Mouse (Mus musculus) adrenal gland, postnatal 25 days (tissue): ENCODE measurements around the gene Cpsf2. TPM values are rescaled to one million over a fixed set of nuclear protein-coding genes. Genes with fewer than 3 reads are reported as not detected.
A peak's percentile ranks its signal among the peaks of the same experiment; 100 is the strongest.
"Not testable (repeated sequence)": the region's sequence is repeated elsewhere in the genome, so short reads cannot be mapped to it uniquely, and the experiment has no call there.

Experiments
- DNase-seq: peaks from one replicate; pipeline ENCODE4 v3.0.0; 2021; ENCODE audit warnings: mixed read lengths
- long read RNA-seq: library from polyadenylated mRNA; stranded (forward); transcript quantifications from one replicate; pipeline ENCODE4 v2.0.0, GENCODE M21; 2021
- total RNA-seq: library from RNA; stranded (reverse); gene quantifications from 2 replicates; pipeline ENCODE4 v1.2.3, GENCODE M21; 2021

The Cpsf2 gene
- 39.6 and 39.7 TPM in 2 replicates for total RNA-seq
- long read RNA-seq, full-length matches to known transcripts: 22 of 46 reads
- long read RNA-seq, partial matches to known transcripts: 16 of 46 reads
- long read RNA-seq, other reads (novel, unspliced or antisense): 8 of 46 reads

DNA sequence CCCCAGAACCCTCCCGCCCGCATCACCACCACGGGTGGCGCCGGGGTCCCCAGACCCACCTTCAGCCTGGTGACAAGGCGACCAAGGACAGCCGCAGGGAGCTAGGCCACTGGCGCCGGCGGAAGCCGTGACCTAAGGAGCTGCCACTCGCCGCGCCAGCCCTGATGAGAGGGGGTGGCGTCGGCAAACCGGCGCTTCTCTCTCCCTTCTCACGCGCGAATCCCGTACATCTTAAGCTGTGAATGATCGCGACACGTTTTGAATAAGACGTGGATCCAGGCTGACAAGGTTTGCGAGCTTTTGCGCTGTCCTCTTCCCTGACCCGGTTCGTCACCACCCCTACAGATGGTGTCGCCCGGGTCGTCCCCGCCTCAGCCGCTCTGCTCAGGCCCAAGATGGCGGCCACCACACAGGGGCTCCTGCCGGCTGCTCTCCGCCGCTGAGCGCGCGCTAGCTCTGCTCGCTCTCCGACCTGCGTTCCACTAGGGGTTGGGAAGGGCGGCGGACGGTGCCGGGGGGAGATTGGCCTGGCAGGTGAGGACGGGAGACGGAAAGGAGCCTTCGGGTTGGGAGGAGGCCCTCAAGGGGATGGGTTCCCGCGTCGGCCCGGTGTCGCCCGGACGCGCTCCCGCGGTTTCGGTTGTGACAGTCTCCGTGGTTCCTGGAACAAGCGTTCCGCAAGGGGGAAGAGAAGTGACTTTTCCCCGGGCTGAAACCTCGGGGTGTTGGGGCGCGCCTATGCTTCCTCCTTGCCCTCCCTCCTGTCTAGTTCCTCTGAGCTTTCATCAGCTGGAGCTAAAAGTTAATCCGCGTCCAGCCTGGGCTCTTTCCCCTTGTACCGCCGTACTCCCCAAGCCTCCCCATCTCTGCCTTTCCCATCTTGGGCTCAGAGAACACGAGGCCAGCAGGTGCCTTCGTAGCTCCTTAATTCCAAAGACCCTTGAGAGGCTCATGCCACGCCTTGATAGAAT, at the start of gene Cpsf2:
TSS of gene Cpsf2 (plus strand) at position 388 of the 971 bp plus-strand sequence.
- DNase-seq: peak; percentile 80

DNA sequence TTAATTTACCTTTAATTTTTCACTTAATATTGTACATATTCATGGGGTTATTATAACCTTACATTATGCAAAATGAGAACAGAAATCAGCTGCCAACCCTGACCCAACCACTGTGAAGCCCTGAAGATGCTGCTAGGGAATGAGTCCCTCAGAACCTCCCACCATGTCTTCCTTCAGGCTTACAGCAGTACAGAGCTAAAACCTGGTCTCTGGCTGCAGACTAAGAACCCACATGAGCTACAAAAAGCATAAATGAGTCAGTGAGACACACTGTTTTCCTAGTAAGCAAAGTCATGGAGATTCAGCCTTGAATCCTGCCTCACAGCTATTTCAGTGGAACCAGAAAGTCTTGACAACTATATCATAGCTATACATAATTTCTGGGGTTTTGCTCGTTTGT, 47.4 kb upstream of the Cpsf2 start:
- no peak for DNase-seq

GRCm38 (mm10) chr12:101935223-101935622, 40.6 kb upstream of the Cpsf2 start:
- no peak for DNase-seq

- no peak for DNase-seq
Observed at GRCm38 (mm10) chr12:101937572-101937971, 38.2 kb upstream of the Cpsf2 start.

GRCm38 (mm10) chr12:101947986-101948385, 27.8 kb upstream of the Cpsf2 start:
- DNase-seq: no peak

GRCm38 (mm10) chr12:101948801-101949200, 27.0 kb upstream of the Cpsf2 start:
- DNase-seq: no peak

- not testable (repeated sequence) for DNase-seq
Observed at GRCm38 (mm10) chr12:101955821-101956220, 20.0 kb upstream of the Cpsf2 start.

- DNase-seq: no peak
Observed at GRCm38 (mm10) chr12:101957079-101957941, 18.5 kb upstream of the Cpsf2 start.

GRCm38 (mm10) chr12:101957942-101958544, 17.7 kb upstream of the Cpsf2 start, which contains the start of gene Atxn3:
TSS of gene Atxn3 (minus strand) at chr12:101958246.
- DNase-seq: peak; percentile 99

- no peak for DNase-seq
Observed at GRCm38 (mm10) chr12:101958556-101958955, 17.2 kb upstream of the Cpsf2 start.

DNA sequence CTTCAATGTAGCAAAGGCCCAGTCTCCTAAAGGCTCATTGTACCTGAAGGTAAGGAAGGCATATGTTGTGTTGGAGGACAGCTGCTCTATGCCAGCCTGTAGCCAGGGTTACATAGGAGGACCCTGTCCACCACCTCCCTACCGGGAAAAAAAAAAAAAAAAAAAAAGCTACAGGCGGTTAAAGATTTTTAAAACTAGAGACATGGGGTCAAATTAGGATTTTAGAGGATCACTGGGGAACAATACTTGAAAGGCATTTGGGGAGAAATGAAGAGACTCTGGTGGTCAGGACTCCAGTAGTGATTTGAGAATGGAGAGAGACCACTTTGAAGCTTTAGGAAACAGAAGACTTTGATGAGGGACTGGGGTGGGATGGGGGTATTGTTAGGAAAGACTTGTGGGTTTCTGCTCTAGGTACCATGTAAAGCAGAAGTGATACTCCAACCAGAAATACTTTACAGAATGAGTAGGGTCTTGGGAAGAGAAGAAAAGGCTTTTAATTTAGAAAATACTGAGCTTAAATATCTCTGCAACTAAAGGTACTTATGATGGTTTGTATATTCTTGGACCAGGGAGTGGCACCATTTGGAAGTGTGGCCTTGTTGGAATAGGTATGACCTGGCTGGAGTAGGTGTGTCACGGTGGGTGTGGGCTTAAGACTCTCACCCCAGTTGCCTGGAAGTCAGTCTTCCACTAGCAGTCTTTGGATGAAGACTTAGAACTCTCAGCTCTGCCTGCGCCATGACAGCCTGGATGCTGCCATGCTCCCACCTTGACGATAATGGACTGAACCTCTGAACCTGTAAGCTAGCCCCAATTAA, 16.6 kb upstream of the Cpsf2 start:
- DNase-seq: not testable (repeated sequence)

GRCm38 (mm10) chr12:101971311-101971710, 4.5 kb upstream of the Cpsf2 start:
- no peak for DNase-seq

DNA sequence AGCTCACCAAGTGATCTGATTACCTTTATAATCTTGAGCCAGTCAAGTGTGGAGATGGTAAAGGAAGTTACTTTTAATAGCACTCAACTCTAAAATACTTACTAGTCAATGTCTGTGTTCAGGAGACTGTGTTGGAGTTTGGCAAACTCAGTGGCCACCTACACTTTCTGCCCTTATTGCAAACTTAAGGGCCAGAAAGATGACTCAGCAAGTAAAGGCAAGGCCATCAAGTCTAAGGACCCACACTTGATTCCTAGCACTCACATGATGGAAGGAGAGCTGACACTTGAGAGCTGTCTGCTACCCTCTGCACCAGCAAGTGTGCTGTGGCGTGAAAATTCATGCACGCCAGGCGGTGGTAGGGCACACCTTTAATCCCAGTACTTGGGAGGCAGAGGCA, 3.6 kb upstream of the Cpsf2 start:
- DNase-seq: no peak

DNA sequence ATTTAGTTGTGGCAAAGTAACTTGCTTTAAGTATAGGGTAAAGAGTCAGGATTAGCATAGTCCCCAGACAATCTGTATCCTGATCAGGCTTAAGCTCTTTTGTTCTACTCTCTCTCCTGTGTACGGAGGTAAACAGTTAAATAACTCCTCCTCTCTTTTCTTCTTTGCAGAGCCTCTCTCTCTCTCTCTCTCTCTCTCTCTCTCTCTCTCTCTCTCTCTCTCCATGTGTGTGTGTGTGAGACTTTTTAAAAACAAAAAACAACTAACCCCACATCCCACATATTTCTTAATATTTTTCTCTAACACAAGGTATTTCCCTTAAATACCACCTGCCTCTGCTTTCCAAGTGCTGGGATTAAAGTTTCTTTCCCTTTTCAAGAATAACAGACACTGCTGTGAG, 1.2 kb upstream of the Cpsf2 start:
- DNase-seq: no peak

GRCm38 (mm10) chr12:101975167-101975600, 604 bp upstream of the Cpsf2 start:
- no peak for DNase-seq

DNA sequence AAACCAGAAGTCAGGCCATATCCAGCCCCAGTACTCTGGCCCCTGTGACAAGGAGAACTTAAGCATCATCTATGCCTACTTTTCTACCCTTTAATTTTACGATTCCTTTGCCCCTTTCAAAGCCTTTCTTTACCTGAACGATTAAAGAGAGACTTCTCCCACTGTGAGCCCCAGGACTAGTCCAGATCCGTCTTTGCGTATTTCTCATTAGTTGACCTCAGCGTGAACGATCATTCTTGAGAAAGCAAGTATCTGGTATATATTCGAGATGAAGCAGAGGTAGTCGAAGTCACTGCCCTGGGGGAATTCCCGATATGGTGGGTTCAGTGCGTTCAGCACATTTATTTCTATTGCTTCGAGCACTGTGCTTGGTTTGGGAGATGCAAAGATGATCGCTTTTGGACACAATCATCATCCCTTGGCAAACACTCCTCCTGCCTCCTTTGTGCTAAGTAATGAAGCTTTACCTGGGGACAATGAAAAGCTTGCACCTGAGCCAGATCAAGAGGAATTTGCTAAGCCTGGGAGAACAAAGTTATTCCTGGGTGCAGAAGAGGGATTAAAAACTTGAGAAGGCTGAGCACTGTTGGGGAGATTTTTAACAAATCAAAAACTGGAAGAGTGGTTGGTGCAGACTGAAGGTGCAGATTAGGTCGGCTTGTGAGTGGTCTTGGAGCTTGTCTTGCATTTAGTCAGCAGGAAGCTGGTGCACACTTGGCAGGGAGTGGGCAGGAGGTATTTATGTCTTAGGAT, 1.0 kb downstream of the Cpsf2 start:
- DNase-seq: no peak

GRCm38 (mm10) chr12:101977404-101977915, 1.7 kb downstream of the Cpsf2 start:
- no peak for DNase-seq

DNA sequence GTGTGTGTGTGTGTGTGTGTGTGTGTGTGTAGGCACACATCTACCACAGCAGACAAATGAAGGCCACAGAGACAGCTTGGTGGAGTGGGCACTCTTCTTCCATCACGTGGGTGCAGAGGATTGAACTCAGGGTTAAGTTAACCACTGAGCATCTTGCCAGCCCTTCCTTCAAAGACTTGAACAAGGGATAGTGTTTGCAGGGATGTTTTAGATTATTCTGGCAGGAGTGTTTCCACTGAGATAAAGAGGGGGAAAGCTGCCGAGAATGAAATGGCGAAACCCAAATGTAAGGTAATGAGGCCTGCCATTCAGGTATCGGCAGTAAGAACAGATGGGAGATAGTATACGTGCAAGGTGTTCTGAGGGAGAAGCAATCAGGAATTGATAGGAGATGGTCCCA, 2.4 kb downstream of the Cpsf2 start:
- no peak for DNase-seq

DNA sequence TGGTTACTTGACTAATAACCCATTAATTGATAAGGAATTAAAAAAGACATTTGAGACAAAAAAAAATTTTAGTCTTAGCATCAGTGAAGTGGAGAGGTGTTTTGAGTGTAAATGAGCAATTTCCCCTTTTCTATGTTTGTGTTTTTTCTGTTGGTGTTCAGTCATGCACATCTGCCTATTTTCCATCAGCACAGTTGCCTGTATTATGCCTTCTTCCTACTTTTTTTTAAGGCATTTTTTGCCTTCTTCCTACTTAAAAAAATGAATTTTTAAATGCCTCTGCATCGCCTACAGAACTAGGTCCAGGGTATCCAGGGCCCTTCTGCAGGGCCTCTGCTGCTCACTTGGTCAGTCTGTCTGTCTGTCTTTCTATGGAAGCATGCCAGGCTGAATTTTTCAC, 2.8 kb downstream of the Cpsf2 start:
- no peak for DNase-seq

DNA sequence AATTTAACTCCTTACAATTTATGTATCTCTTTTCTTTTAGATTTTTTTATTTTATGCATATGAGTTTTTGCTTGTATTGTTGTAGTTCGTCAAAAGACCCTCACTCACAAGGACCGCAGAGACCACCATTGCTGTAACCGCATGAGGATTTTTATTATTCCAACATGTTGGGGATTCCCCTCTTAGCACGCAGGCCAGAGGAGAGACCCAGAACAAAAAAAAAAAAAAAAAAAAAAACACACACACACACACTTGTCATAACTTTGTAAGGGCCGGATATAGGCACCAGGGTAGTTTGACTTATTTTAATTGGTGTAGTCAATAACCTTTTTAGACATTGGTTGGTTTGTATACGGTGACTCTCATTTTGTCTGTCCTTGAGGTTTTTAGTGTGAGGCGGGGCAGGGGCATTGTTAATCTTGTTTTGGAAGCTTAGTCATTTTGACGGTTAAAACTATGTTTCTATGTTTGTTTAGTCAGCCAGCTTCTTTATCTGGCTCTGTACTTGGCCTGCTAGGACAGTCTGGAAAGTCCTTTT, 3.5 kb downstream of the Cpsf2 start:
- DNase-seq: no peak
